Mouse (Mus musculus) T-helper 1 cell (primary cell): ENCODE results near the gene Ankrd6.

ENCODE experiments used
- in situ Hi-C: fragments of 300-600 bp; cut with MboI, MseI; formaldehyde crosslinking; loops from one replicate; pipeline ENCODE4 v1.15.1; 2025; ENCODE audit warnings: high pct_unique_total_duplicates

Ankrd6 gene

DNA sequence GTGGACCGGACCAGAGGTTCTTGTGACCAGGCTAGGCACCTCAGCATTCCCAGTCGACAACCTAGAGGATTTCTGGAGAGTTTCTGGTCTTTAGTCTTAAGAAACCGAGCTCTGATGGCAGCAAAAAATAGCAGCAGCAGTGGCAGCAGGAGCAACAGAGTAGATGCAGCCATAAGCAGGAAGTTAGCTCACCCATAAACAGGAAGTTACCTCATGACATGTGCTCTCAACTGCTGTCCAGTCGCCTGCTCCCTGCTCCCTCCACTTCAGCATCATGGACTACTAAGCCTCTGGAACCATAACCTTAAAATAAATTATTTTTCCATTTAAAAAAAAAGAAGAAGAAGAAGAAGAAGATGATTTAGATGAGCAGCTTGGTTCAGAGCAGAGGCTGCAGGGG is 161.6 kb downstream of the Ankrd6 start:
- in situ Hi-C loops, result no loop called here

DNA sequence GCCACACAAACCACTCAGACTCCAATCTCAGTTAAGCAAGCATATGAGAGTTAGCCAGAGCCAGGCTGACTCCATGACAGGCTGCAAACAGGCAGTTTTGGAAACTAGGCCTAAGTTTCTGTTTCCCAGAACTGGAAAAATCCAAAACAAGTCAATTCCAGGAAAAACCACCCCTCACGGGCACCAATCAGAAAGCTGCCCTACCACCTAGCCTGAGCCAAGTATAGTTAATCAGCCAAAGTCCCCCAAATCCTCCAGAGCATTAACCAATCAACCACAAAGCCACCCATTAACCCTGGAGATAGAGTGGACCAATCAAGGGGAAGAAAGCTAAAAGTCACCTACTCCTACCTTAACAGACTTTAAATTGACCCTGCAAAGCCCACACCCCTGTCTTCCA is 163.5 kb downstream of the Ankrd6 start:
- in situ Hi-C loops, result no loop called here

DNA sequence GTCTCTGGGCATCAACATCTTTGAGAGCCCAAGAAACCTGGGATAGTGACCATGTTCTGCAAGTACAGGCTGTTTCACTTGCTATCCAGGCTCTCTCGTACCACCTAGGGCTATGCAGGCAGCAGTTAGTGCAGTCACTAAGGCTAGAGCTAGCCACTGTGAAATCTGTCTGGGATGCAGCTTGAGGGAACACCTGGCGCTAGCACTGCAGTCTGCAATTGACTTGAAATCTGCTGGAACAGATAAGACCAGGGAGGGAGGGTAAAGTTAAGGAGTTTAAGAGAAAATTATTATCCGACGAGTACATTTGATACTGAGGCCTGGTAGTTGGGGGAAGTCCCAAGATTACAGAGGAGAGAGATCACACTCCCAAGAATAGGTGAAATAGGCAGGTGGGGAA is 170.6 kb downstream of the Ankrd6 start:
- in situ Hi-C loops, result loop anchor here (10.0 kb wide), 2 partner anchors 155 to 235 kb away; no protein-coding TSS in a partner anchor

DNA sequence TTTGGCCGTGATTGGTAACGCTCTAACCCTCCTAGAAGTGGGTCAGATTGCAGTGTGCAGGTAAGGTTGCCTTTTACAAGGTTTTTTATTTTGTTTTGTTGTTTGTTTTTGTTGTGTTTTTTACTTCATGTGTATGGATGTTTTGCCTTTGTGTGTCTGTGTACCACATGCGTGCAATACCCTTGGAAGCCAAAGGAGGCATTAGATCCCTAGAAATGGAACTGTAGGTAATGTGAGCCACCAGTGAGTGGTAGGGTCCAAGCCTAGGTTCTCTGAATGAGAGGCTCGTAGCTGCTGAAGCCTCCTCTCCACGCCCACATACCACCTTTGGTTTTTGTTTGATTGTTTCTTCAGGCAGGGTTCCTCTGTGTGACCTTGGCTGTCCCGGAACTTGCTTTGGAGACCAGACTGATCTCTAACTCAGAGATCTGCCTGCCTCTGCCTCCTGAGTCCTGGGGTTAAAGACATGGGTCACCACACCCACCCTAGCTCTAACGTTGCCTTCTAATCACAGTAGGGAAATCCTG is 180.3 kb downstream of the Ankrd6 start:
- in situ Hi-C loops, result loop anchor here (10.0 kb wide), 2 partner anchors 164 to 244 kb away; no protein-coding TSS in a partner anchor

DNA sequence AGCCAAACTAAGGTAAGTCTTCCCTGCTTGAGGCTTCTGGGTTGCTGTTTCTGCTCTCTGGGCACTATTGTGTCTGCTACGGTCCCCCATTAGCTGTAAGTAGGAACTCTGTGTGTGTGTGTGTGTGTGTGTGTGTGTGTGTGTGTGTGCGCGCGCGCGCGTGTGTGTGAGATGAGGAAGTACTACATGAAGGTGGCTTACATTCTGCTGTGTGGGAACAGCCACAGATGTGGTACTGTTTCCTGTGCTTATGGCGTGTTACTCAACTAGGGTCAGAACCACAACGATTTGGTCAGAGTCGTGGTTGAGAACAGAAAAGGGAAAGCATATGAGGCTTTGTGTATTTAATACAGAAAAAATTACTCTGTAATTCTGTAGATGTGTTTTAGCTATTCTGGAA is 182.6 kb downstream of the Ankrd6 start:
- in situ Hi-C loops, result no loop called here

DNA sequence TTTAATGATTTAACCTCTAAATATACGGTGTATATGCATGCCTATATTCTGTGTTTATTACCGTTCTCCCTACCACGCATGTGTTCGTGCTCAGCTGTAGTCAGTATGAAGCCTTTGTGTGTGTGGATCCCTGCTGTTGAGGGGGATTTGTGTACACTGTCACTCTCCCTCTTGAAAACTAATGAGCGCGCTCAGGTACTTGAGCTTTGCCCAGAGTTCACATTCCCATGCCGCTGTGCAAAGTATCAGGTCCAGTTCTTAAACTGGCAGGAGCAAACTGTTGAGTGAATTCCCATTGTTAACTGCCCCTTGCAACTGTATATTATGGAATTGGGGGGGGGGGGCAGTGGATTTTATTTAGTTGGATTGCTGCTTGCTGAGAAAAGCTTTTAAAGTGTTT is 183.2 kb downstream of the Ankrd6 start:
- in situ Hi-C loops, result no loop called here

DNA sequence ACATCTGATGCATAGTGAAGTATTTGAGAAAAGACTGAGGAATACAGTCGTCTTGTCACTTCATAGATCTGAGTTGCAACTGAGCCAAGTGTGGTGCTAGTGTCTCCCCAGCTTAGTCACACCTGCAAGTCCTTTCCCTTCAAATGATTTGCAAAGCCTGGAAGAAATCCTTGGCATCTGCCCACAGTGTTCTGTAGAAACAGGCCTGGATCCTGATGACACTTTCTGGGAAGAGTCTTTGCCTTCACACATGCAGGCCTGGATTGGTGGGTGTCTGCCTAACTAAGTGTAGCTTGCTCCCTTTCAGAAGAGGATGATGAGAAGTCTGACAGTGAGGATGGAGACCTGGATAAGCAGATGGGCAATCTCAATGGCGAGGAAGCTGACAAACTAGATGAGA is 193.2 kb downstream of the Ankrd6 start:
- in situ Hi-C loops, result no loop called here
